Comparison of ENCODE assay signal across 8 mouse cellular contexts in genomic region chrX:137038502-137038901, GRCm38 (mm10). TPM values are rescaled to one million over a fixed set of nuclear protein-coding genes. Genes with fewer than 3 reads are reported as not detected.
A peak's percentile ranks its signal among the peaks of the same experiment; 100 is the strongest.
DNase-seq lines count a peak whose midpoint lies in the region; ATAC-seq and TF ChIP-seq lines count a peak whose summit lies in the region.

No protein-coding gene starts in this region.

- no peaks in the 10 kb centered on the region for H3K9me3 ChIP-seq in heart, embryonic 15.5 days (replicated peaks)
- H3K9me3 ChIP-seq in MEL (replicated peaks; ENCODE audit: insufficient read depth, low read length): no peaks in the 10 kb centered on the region
- no peaks in the 10 kb centered on the region for H3K9me3 ChIP-seq in hindbrain, embryonic 12.5 days (replicated peaks)
- no peaks in the 10 kb centered on the region for H3K9me3 ChIP-seq in midbrain, embryonic 13.5 days

- H3K27ac ChIP-seq in heart, embryonic 15.5 days: peak overlapping the region; percentile 90; the same call in 1 of the 2 replicates
- peak overlapping the region; percentile 60 for H3K27ac ChIP-seq in MEL (ENCODE audit: control insufficient read depth, low read depth, low read length)
- no peak overlapping the region for H3K27ac ChIP-seq in hindbrain, embryonic 12.5 days
- H3K27ac ChIP-seq in midbrain, embryonic 13.5 days: peak overlapping the region; percentile 85; the same call in 1 of the 2 replicates

- TF ChIP-seq EP300 in MEL (IDR thresholded peaks at IDR 0.05; ENCODE audit: low read depth in 1 of 2, low read length in 2 of 2): no peak

- no peak for DNase-seq in heart, postnatal 4 days
- DNase-seq in MEL (ENCODE audit: low read depth, low spot score): no peak
- DNase-seq in gastrocnemius, postnatal 36 days: no peak
- no peak for DNase-seq in left cerebral cortex, adult 18-20 months (ENCODE audit: low spot score in 2 of 2)
- DNase-seq in kidney, postnatal 14 days: no peak

- peak overlapping the region; percentile 66 for H3K4me3 ChIP-seq in heart, embryonic 15.5 days
- peak overlapping the region; percentile 84 to 99 for H3K4me3 ChIP-seq in MEL (ENCODE audit: control insufficient read depth in 1 of 2, insufficient read depth in 1 of 2, low read depth in 2 of 2, low read length in 2 of 2)
- peak overlapping the region; percentile 48 for H3K4me3 ChIP-seq in hindbrain, embryonic 12.5 days
- peak overlapping the region; percentile 52 for H3K4me3 ChIP-seq in midbrain, embryonic 13.5 days (replicated peaks)

- intact Hi-C loops in gastrocnemius, postnatal 36 days (cut with DNase I): loop anchor here (10.0 kb wide), 1 partner anchor 294 kb away; the partner anchor contains the start of gene Morf4l2

- TF ChIP-seq CTCF in MEL (IDR thresholded peaks at IDR 0.05 in 2 of 3, conservative IDR thresholded peaks at IDR 0.05 in 1 of 3; ENCODE audit: control insufficient read depth in 1 of 3, insufficient read depth in 1 of 3, low read depth in 2 of 3, low read length in 3 of 3, poor library complexity in 1 of 3, severe bottlenecking in 1 of 3): no peak

- ATAC-seq in heart, embryonic 15.5 days (replicated peaks; ENCODE audit: insufficient number of reproducible peaks, insufficient read depth, low FRiP score, low read depth): no peak
- ATAC-seq in hindbrain, embryonic 12.5 days (ENCODE audit: low FRiP score): peak; percentile 56
- no peak; the same call in 1 of the 2 replicates for ATAC-seq in midbrain, embryonic 13.5 days

- H3K4me2 ChIP-seq in heart, embryonic 15.5 days: peak overlapping the region; percentile 57
- H3K4me2 ChIP-seq in hindbrain, embryonic 12.5 days (replicated peaks): peak overlapping the region; percentile 64
- H3K4me2 ChIP-seq in midbrain, embryonic 13.5 days (replicated peaks): peak overlapping the region; percentile 68

- peaks cover 26% of the 10 kb centered on the region for H3K79me2 ChIP-seq in MEL (ENCODE audit: control insufficient read depth, insufficient read depth, low read length, poor library complexity)

- 35% methylated on average over 7 of the region's 7 CpGs for WGBS in heart, embryonic 15.5 days
- 40% methylated on average over 7 of the region's 7 CpGs for WGBS in hindbrain, embryonic 12.5 days
- WGBS in midbrain, embryonic 13.5 days: 56% methylated on average over 7 of the region's 7 CpGs

- no peaks in the 10 kb centered on the region for H3K36me3 ChIP-seq in heart, embryonic 15.5 days
- H3K36me3 ChIP-seq in MEL (ENCODE audit: control insufficient read depth in 1 of 2, insufficient read depth in 2 of 2, low read length in 2 of 2): peaks cover 0 to 14% of the 10 kb centered on the region in 2 experiments; a peak in 2 of 4 replicates
- H3K36me3 ChIP-seq in hindbrain, embryonic 12.5 days: no peaks in the 10 kb centered on the region
- no peaks in the 10 kb centered on the region for H3K36me3 ChIP-seq in midbrain, embryonic 13.5 days

- no peaks in the 10 kb centered on the region for H3K4me1 ChIP-seq in heart, embryonic 15.5 days (replicated peaks)
- peaks cover 0 to 9% of the 10 kb centered on the region in 2 experiments; a peak in 3 of 4 replicates for H3K4me1 ChIP-seq in MEL (ENCODE audit: control insufficient read depth in 1 of 2, insufficient read depth in 2 of 2, low read length in 2 of 2)
- no peaks in the 10 kb centered on the region for H3K4me1 ChIP-seq in hindbrain, embryonic 12.5 days
- peaks cover 7% of the 10 kb centered on the region for H3K4me1 ChIP-seq in midbrain, embryonic 13.5 days (replicated peaks)

- no peak for TF ChIP-seq RAD21 in MEL (IDR thresholded peaks at IDR 0.05; ENCODE audit: low read depth, low read length)

- no peaks in the 10 kb centered on the region for H3K27me3 ChIP-seq in heart, embryonic 15.5 days
- no peaks in the 10 kb centered on the region for H3K27me3 ChIP-seq in MEL (ENCODE audit: control insufficient read depth in 1 of 2, insufficient read depth in 2 of 2, low read length in 2 of 2)
- H3K27me3 ChIP-seq in hindbrain, embryonic 12.5 days: no peaks in the 10 kb centered on the region
- no peaks in the 10 kb centered on the region for H3K27me3 ChIP-seq in midbrain, embryonic 13.5 days

- no peak for TF ChIP-seq POLR2A in MEL (IDR thresholded peaks at IDR 0.05; ENCODE audit: control insufficient read depth in 1 of 2, insufficient read depth in 1 of 2, low read depth in 1 of 2, low read length in 2 of 2, poor library complexity in 1 of 2)

- H3K9ac ChIP-seq in heart, embryonic 15.5 days: peak overlapping the region; percentile 64
- H3K9ac ChIP-seq in MEL (ENCODE audit: control insufficient read depth, low read depth, low read length, poor library complexity, severe bottlenecking): peak overlapping the region; percentile 81
- peak overlapping the region; percentile 62; the same call in 1 of the 2 replicates for H3K9ac ChIP-seq in hindbrain, embryonic 12.5 days
- 0 out of 2 replicates have a peak overlapping the region, but pooled peaks have one; percentile 65 for H3K9ac ChIP-seq in midbrain, embryonic 13.5 days (replicated peaks)

TF ChIP-seq in MEL, 35 proteins besides CTCF, POLR2A, EP300 and RAD21:
- TF ChIP-seq MEF2A (IDR thresholded peaks at IDR 0.05; ENCODE audit: extremely low read depth, insufficient replicate concordance, low read depth, low read length, poor library complexity, severe bottlenecking) (no peak), POLR2AphosphoS2 (IDR thresholded peaks at IDR 0.05; ENCODE audit: low read length) (no peak), MXI1 (IDR thresholded peaks at IDR 0.05; ENCODE audit: low read depth, low read length) (no peak), KAT2A (conservative IDR thresholded peaks at IDR 0.05; ENCODE audit: low read depth, low read length) (no peak), ELF1 (IDR thresholded peaks at IDR 0.05; ENCODE audit: low read depth, low read length) (no peak), UBTF (IDR thresholded peaks at IDR 0.05; ENCODE audit: borderline replicate concordance, insufficient read depth, low read depth, low read length) (no peak), BHLHE40 (IDR thresholded peaks at IDR 0.05; ENCODE audit: borderline replicate concordance, low read depth, low read length) (no peak), JUND (IDR thresholded peaks at IDR 0.05; ENCODE audit: low read depth, low read length) (no peak), POLR2AphosphoS5 (IDR thresholded peaks at IDR 0.05; ENCODE audit: borderline replicate concordance, low read depth, low read length) (no peak), SIN3A (IDR thresholded peaks at IDR 0.05; ENCODE audit: low read length) (no peak), USF1 (IDR thresholded peaks at IDR 0.05; ENCODE audit: low read depth, low read length) (no peak), ETS1 (IDR thresholded peaks at IDR 0.05; ENCODE audit: low read depth, low read length) (no peak), MAX (IDR thresholded peaks at IDR 0.05; ENCODE audit: low read length) (no peak), TAL1 (IDR thresholded peaks at IDR 0.05; ENCODE audit: low read length) (no peak)

RNA-seq across cellular contexts. Expression of gene Slc25a53, which starts 0.4 kb away (rescaled TPM):
- polyA plus RNA-seq in heart, embryonic 15.5 days (2015; fragmentation: Nextera tagmentation; extraction: Ambion mirVana): 4.9 and 6.5 TPM in 2 replicates
- 1 to 10 TPM; 6.6 to 7.9 TPM for total RNA-seq in heart, postnatal 4 days (2021)
- 4.2 and 5.1 TPM in 2 replicates for total RNA-seq in MEL (2012; rRNA removed)
- 1 to 10 TPM in 1 of 2 experiments, not detected in 1; 8.6 TPM for polyA plus RNA-seq in MEL (2012; ENCODE audit: insufficient read depth in 1 of 2, insufficient read length in 2 of 2, low read depth in 1 of 2, low replicate concordance in 2 of 2, missing spikeins in 1 of 2)
- polyA plus RNA-seq in hindbrain, embryonic 12.5 days (2016; fragmentation: Nextera tagmentation; extraction: Ambion mirVana): 13.1 and 15.6 TPM in 2 replicates
- polyA plus RNA-seq in midbrain, embryonic 13.5 days (2015; fragmentation: Nextera tagmentation; extraction: Ambion mirVana): 14.7 and 16.9 TPM in 2 replicates
- 1 to 10 TPM; 1.6 to 2.6 TPM for total RNA-seq in gastrocnemius, postnatal 36 days (2021)
- 10 to 100 TPM; 21.9 to 28.6 TPM for total RNA-seq in left cerebral cortex, adult 18-20 months (2021)

RNA-seq across cellular contexts. Expression of gene Fam199x, which starts 10.9 kb away (rescaled TPM):
- 3.8 and 4.2 TPM in 2 replicates for polyA plus RNA-seq in heart, embryonic 15.5 days (2015; fragmentation: Nextera tagmentation; extraction: Ambion mirVana)
- 1 to 10 TPM; 5.1 to 6.3 TPM for total RNA-seq in heart, postnatal 4 days (2021)
- total RNA-seq in MEL (2012; rRNA removed): 8.4 and 10.4 TPM in 2 replicates
- polyA plus RNA-seq in MEL (2012; ENCODE audit: insufficient read depth in 1 of 2, insufficient read length in 2 of 2, low read depth in 1 of 2, low replicate concordance in 2 of 2, missing spikeins in 1 of 2): 1 to 10 TPM in 1 of 2 experiments, not detected in 1; 5.9 TPM
- polyA plus RNA-seq in hindbrain, embryonic 12.5 days (2016; fragmentation: Nextera tagmentation; extraction: Ambion mirVana): 12.0 and 12.9 TPM in 2 replicates
- polyA plus RNA-seq in midbrain, embryonic 13.5 days (2015; fragmentation: Nextera tagmentation; extraction: Ambion mirVana): 8.2 and 9.8 TPM in 2 replicates
- total RNA-seq in gastrocnemius, postnatal 36 days (2021): 1 to 10 TPM; 3.6 to 4.1 TPM
- total RNA-seq in left cerebral cortex, adult 18-20 months (2021): 10 to 100 TPM; 10.1 to 10.5 TPM

RNA-seq across cellular contexts. Expression of gene Zcchc18, which starts 45.5 kb away (rescaled TPM):
- 1.6 and 4.8 TPM in 2 replicates for polyA plus RNA-seq in heart, embryonic 15.5 days (2015; fragmentation: Nextera tagmentation; extraction: Ambion mirVana)
- total RNA-seq in heart, postnatal 4 days (2021): under 1 TPM; 0.17 to 0.25 TPM
- 0.04 TPM in 1 of 2 replicates, not detected in the other for total RNA-seq in MEL (2012; rRNA removed)
- polyA plus RNA-seq in MEL (2012; ENCODE audit: insufficient read depth in 1 of 2, insufficient read length in 2 of 2, low read depth in 1 of 2, low replicate concordance in 2 of 2, missing spikeins in 1 of 2): under 1 TPM in 1 of 2 experiments, not detected in 1; 0.61 TPM
- polyA plus RNA-seq in hindbrain, embryonic 12.5 days (2016; fragmentation: Nextera tagmentation; extraction: Ambion mirVana): 136 and 137 TPM in 2 replicates
- 234 and 245 TPM in 2 replicates for polyA plus RNA-seq in midbrain, embryonic 13.5 days (2015; fragmentation: Nextera tagmentation; extraction: Ambion mirVana)
- not detected for total RNA-seq in gastrocnemius, postnatal 36 days (2021)
- 100 to 1,000 TPM; 273 to 298 TPM for total RNA-seq in left cerebral cortex, adult 18-20 months (2021)

Comparison
In these comparisons a context has a peak if more than half of its experiments do, and no peak if none do; other contexts are left out.
1. RNA of gene Zcchc18, which starts 45.5 kb away (total RNA-seq): 273 to 298 TPM in left cerebral cortex, adult 18-20 months; 0.17 to 0.25 TPM in heart, postnatal 4 days, 0.04 TPM in MEL and not detected in gastrocnemius, postnatal 36 days; every median in the first group is over 100 times any median in the second.
2. Peak in every context shown above with its lines, with median percentiles within 50 percentile points of each other: H3K4me2 ChIP-seq, H3K4me3 ChIP-seq and H3K9ac ChIP-seq.